9 mouse cellular contexts compared by ENCODE assay signal in genomic region chr16:49965528-49966250, GRCm38 (mm10).
DNase-seq lines count a peak whose midpoint lies in the region; ATAC-seq and TF ChIP-seq lines count a peak whose summit lies in the region.
"Had no signal": no experiment of that assay in that cellular context is flagged by ENCODE, and none has a peak within 500 bp of the region (broad histone marks: within the 10 kb centered on the region; RNA-seq: fewer than 3 reads in every experiment).

No protein-coding gene starts in this region.

- H3K36me3 ChIP-seq in kidney, embryonic 15.5 days = no peaks in the 10 kb centered on the region
- H3K36me3 ChIP-seq in hindbrain, embryonic 13.5 days = no peaks in the 10 kb centered on the region
- no peaks in the 10 kb centered on the region for H3K36me3 ChIP-seq in liver, postnatal 0 days (replicated peaks; ENCODE audit: insufficient read depth, low read length)
- H3K36me3 ChIP-seq in stomach, postnatal 0 days (ENCODE audit: control insufficient read depth, insufficient read depth, low read length) = no peaks in the 10 kb centered on the region

- 38% methylated on average over 7 of the region's 7 CpGs for WGBS in kidney, embryonic 15.5 days
- 33% methylated on average over 7 of the region's 7 CpGs for WGBS in hindbrain, embryonic 13.5 days
- 37% methylated on average over 7 of the region's 7 CpGs for WGBS in liver, postnatal 0 days (ENCODE audit: insufficient replicate concordance)
- 33% methylated on average over 7 of the region's 7 CpGs for WGBS in stomach, postnatal 0 days

- no peaks in the 10 kb centered on the region for H3K27me3 ChIP-seq in kidney, embryonic 15.5 days
- no peaks in the 10 kb centered on the region for H3K27me3 ChIP-seq in hindbrain, embryonic 13.5 days
- H3K27me3 ChIP-seq in liver, postnatal 0 days (ENCODE audit: insufficient read depth, low read length) = no peaks in the 10 kb centered on the region
- no peaks in the 10 kb centered on the region for H3K27me3 ChIP-seq in stomach, postnatal 0 days (ENCODE audit: control insufficient read depth, insufficient read depth, low read length)

- no peak for DNase-seq in kidney, adult 18-20 months
- peak; percentile 54 for DNase-seq in Muller cell, postnatal 12 days (ENCODE audit: inconsistent ontology term)
- no peak for DNase-seq in liver, postnatal 0 days
- DNase-seq in stomach, postnatal 0 days (ENCODE audit: low spot score) = peak; percentile 19
- no peak for DNase-seq in frontal cortex, postnatal 14 days (ENCODE audit: low spot score in 2 of 2)

- peaks cover 25% of the 10 kb centered on the region for H3K4me1 ChIP-seq in kidney, embryonic 15.5 days
- peaks cover 25% of the 10 kb centered on the region for H3K4me1 ChIP-seq in hindbrain, embryonic 13.5 days (replicated peaks)
- peaks cover 22% of the 10 kb centered on the region for H3K4me1 ChIP-seq in liver, postnatal 0 days (ENCODE audit: insufficient read depth)
- H3K4me1 ChIP-seq in stomach, postnatal 0 days (replicated peaks; ENCODE audit: control insufficient read depth, insufficient read depth) = peaks cover 9% of the 10 kb centered on the region; the same call in 1 of the 2 replicates

- TF ChIP-seq EP300 in liver, postnatal 0 days (IDR thresholded peaks at IDR 0.05; ENCODE audit: low read depth) = no peak
- no peak for TF ChIP-seq EP300 in stomach, postnatal 0 days (optimal IDR thresholded peaks at IDR 0.05)

- H3K9me3 ChIP-seq in kidney, embryonic 15.5 days (replicated peaks) = no peaks in the 10 kb centered on the region
- H3K9me3 ChIP-seq in hindbrain, embryonic 13.5 days = no peaks in the 10 kb centered on the region
- no peaks in the 10 kb centered on the region for H3K9me3 ChIP-seq in liver, postnatal 0 days (ENCODE audit: low read length)
- H3K9me3 ChIP-seq in stomach, postnatal 0 days (ENCODE audit: control insufficient read depth, low read length) = no peaks in the 10 kb centered on the region

- H3K27ac ChIP-seq in kidney, embryonic 15.5 days = peak overlapping the region; percentile 57
- H3K27ac ChIP-seq in hindbrain, embryonic 13.5 days = no peak overlapping the region
- peak overlapping the region; percentile 58 for H3K27ac ChIP-seq in liver, postnatal 0 days (ENCODE audit: low read depth)
- H3K27ac ChIP-seq in stomach, postnatal 0 days (replicated peaks) = peak overlapping the region; percentile 78

- no peak for TF ChIP-seq CTCF in liver, postnatal 0 days (IDR thresholded peaks at IDR 0.05; ENCODE audit: low read depth)
- no peak for TF ChIP-seq CTCF in stomach, postnatal 0 days (IDR thresholded peaks at IDR 0.05; ENCODE audit: low read depth)

- H3K4me2 ChIP-seq in kidney, embryonic 15.5 days = no peak overlapping the region
- no peak overlapping the region for H3K4me2 ChIP-seq in hindbrain, embryonic 13.5 days
- H3K4me2 ChIP-seq in liver, postnatal 0 days (ENCODE audit: low read depth, low read length) = peak overlapping the region; percentile 33
- no peak overlapping the region for H3K4me2 ChIP-seq in stomach, postnatal 0 days (replicated peaks; ENCODE audit: low read depth)

- ATAC-seq in kidney, embryonic 15.5 days (replicated peaks; ENCODE audit: low FRiP score) = peak; percentile 57
- 0 out of 2 replicates have a peak, but pooled peaks have one; percentile 38 for ATAC-seq in hindbrain, embryonic 13.5 days (ENCODE audit: low FRiP score)
- peak; percentile 62 for ATAC-seq in liver, postnatal 0 days
- peak; percentile 56 for ATAC-seq in stomach, postnatal 0 days (ENCODE audit: low FRiP score, low TSS enrichment)
- ATAC-seq in inflammation-experienced regulatory T-cells, adult 6 months = no peak

- H3K4me3 ChIP-seq in kidney, embryonic 15.5 days (replicated peaks) = no peak overlapping the region
- no peak overlapping the region for H3K4me3 ChIP-seq in hindbrain, embryonic 13.5 days
- no peak overlapping the region for H3K4me3 ChIP-seq in liver, postnatal 0 days (ENCODE audit: low read depth, low read length)
- no peak overlapping the region for H3K4me3 ChIP-seq in stomach, postnatal 0 days (ENCODE audit: low read depth, low read length)
- H3K4me3 ChIP-seq: myocyte had no signal

- no peak overlapping the region for H3K9ac ChIP-seq in kidney, embryonic 15.5 days
- H3K9ac ChIP-seq in hindbrain, embryonic 13.5 days = no peak overlapping the region
- 0 out of 2 replicates have a peak overlapping the region, but pooled peaks have one; percentile 28 for H3K9ac ChIP-seq in liver, postnatal 0 days (replicated peaks)
- H3K9ac ChIP-seq in stomach, postnatal 0 days (ENCODE audit: low read length) = no peak overlapping the region

Comparison
In these comparisons a context has a peak if more than half of its experiments do, and no peak if none do; other contexts are left out.
1. DNase-seq: peak in Muller cell, postnatal 12 days (single experiment) and stomach, postnatal 0 days (single experiment); none in kidney, adult 18-20 months (single experiment), liver, postnatal 0 days (single experiment) and frontal cortex, postnatal 14 days (0 of 2).